Mouse (Mus musculus) lung, postnatal 0 days (tissue): ENCODE measurements around the gene Atp6v1g2.

Experiments
- CTCF ChIP-seq: IDR thresholded peaks from 2 replicates; pipeline ENCODE4 v1.5.1; 2016; ENCODE audit warnings: antibody characterized with exemption, mild to moderate bottlenecking
- EP300 ChIP-seq: IDR thresholded peaks from 2 replicates; pipeline ENCODE4 v1.6.1; 2016; ENCODE audit warnings: antibody characterized with exemption, mild to moderate bottlenecking, control low read depth

DNA sequence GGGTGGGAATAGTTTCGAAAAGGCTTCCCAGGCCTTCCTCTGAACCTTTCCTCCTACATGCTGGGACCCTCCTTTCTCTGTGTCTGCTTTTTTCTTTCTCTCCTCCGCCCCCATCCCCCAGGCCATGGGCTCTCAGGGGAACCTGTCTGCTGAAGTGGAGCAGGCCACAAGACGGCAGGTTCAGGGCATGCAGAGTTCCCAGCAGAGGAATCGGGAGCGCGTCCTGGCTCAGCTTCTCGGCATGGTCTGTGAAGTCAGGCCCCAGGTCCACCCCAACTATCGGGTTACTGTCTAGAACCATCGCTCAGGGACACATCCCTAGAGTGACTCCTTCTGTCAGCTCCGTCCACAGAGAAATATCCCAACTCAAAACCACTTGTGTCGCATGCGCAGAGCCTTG, 4.0 kb downstream of the Atp6v1g2 start:
- TF ChIP-seq EP300, result no peak
- no peak for TF ChIP-seq CTCF
